Mouse (Mus musculus): ENCODE measurements around the gene Tgds.
"Not testable (repeated sequence)": the region's sequence is repeated elsewhere in the genome, so short reads cannot be mapped to it uniquely, and the experiment has no call there.

The Tgds gene

DNA sequence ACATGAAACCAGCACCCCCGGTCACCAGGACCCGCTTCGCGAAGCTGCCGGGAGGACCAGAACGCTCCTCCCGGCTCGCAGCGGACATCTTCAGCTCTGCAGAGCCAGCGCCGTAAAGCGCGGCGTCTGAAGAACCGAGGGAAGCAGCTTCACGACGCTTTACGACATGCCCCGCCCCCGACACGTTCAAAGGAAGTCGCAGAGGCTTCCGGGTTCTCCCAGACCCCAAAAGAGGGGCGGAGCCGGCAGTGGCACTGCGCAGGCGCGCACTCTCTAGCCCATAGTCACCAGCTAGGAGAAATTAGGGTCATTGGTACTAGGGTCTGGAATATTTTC is at the start of gene Tgds:
Tgds (minus strand) TSS at position 114 of the 336 bp plus-strand sequence.
- peak; percentile 99 for DNase-seq

DNA sequence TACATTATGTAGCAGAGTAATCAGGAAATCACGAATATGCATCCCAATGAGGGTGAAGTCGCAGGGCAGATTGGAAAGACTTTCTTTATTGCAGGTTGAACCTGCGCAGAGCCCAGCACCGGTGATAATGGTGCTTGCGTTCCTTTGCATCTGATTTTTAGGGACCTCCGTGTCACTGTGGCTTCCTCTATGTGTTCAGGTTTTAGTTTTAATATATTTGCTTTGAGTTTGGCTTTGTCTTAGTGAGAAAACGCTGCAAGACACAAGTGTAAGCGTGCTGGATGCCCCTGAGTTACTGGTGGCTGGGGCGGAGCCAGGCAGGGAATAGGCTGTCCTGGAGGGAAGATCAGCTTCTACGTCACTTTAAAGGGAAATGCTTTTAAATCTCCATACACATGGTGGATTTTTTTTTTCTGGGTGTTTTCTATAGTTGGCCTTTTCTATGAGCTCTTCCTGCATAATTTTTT is 48.2 kb upstream of the Tgds start:
- peak; percentile 34 for DNase-seq

DNA sequence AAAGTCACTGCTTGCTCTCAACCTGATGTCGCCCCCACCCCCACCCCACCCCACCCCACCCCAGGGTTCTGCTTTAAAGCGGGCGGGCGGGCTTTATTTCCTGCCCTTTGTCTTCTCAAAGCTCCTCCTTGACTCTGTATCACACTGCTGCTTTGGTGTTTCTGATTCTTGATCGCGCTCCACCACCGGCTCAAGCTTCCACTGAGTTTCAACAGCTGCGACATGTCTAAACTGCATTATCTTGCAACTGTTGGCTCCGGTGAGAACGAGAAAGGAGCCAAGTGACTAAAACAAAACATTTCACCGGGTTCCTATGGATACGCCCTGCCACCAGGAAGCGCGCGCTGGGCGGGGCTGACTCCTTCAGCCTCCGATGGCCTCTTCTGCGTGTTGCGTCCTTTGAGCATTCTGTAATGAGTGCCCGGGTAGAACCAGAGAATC is 47.6 kb upstream of the Tgds start:
- peak; percentile 43 for DNase-seq

DNA sequence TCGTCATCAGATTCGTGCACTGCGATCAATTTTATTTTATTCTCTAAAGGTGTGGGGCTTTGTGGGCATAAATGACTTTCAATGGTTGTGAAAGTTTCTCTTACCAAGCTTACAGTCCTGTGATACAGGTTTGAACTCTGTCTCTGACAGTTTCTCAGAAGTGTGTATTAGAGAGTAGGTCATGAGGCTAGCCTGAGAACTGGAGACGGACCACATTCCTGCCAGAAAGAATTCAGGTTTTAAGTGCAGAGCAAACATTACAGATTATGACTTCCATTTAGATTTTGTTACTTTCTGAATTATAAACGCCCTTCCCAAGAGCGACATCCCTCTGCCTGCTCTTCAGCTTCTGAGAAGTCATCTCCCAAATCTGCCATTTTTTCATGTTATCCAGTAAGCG is 47.1 kb upstream of the Tgds start:
- DNase-seq, result no peak

DNA sequence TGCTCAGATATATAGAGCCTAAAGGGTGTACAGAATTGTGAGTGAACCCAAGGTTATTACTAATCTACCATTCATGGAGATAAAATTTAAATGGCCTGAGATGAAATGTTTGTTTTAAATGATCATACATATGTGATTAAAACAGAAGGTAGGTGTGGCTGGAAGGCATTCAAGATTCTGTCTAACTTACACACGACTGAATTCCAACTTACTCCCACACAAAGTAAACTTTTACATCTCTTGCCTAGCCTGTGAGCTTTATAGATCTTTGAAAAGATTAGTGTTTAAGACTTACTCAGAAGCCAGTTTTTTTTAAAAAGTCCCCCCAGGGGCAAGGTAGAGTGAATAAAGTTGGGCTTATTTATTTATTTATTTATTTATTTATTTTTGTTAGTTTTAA is 46.7 kb upstream of the Tgds start:
- DNase-seq, result no peak

DNA sequence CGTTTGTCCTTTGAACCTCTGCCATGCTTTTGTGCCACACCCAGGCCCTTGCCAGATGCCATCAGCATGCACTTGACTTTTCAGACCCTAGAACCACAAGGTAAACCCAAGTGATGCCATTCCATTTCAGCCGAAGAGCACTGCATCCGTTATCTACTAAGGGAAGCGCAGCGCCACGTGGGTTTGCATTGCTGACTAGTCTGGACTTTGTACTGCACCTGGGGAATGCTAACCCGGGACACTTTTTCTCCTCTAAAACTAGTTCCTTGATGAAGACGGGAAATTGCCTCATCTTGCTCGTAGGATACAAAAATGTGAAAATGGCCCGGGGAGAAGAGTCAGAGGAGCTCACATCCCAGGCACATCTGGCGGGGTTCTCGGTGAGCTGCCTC is 43.1 kb upstream of the Tgds start:
- no peak for DNase-seq

DNA sequence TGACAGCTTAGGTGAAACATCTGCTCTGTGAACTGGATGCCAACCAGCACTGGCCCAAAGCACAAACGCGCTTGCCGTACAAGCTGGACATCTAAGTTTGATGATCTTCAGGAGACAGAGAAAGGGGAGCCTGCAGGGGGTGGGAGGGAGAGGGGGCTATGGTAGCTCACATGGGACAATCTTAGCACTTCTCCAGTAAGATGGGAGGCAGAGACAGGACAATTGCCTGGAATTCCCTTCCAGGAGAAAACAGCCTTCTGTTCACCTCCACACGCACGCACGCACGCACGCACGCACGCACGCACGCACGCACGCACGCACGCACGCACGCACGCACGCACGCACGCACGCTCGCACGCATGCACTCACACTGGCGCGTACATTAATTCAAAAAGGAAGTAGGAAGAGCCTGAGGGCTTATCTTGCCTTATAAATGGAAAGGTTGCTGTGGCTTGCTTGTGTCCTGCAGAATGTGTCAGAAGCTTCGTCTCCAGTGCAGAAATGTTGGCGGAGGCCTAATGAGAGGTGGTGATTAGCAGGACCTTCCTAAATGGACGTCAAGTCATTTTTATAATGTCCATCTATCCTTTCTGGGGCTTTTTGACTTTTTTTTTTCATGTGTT is 42.6 kb upstream of the Tgds start:
- DNase-seq, result no peak

DNA sequence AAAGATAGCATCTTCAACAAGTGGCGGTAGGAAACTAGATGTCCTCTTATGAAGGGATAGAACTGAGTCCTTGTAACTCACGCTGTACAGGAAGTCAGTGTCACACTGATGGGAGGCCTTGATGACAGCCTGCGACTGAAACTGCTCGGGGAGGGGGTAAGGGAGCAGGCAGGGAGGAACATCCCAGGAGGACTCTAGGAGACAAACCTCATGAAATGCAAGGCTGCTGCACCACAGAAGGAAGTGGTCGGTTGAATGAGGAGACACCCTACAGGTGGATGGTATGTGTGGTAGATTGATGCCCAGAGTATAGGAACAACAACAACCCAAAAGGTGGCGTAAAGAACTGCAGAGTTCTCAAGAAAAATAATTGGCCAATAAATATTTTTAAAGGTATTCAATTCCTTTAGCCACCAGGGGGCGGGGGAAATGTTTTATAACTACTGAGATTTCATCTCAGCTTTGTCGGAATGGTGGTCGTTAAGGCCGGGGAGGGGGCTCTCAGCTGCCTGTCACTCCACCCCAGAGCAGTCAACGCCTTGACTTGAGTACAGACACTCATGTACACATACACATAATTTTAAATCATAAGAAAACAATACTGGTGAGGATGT is 41.1 kb upstream of the Tgds start:
- no peak for DNase-seq

DNA sequence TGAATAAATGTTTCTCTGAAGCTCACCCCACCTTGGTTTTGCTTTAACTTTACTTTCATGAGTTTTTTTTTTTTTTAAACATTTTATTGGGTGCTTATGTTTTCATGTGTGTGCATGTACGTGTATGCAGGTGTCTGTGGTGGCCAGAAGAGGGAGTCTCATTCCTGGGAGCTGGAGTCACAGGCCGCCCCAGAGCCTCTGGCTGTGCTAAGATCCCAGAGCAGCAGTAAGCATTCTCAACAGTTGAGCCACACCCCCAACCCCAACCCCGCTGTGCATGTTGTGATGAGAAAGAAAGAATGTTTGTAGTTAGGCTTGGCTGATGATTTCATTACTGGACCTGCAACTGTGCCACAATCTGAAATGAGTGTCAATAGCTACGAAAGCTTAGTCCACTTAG is 36.2 kb upstream of the Tgds start:
- DNase-seq, result no peak

DNA sequence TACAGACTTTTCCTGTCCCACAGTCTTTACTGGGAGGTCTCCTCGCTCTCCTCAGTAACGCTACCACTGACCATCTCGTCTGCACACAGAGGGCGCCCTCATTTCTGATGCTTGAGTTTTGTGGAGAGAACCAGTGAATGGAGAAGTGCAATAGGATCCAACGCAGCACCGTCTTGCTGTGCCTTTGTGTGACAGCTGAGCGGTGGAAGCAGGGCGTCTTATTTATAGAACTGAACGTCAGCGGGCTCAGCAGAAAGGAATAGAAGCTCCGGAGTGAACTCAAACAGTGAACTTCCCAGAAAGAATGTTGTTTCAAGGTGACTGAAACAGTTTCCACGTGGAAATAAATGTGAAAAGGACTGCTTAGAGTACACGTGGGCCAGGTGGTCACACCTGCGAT is 30.1 kb upstream of the Tgds start:
- no peak for DNase-seq

DNA sequence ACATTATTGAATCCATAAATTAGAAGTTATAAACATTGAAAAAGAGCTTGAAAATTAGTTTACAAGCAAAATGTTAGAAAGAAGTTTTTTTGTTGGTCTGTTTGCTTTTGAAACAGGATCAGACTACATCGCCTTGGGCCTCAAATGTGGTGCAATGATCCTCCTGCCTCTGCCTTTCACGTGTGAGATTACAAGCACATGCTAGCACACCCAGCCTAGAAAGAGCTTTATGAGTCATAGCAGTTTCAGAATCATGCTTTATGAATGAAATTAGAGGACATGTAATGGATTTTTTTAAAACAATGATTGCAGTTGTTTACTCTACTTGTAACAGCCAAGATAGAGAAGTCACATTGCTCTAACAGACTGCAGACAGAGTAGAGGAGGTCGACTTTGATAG is 29.2 kb upstream of the Tgds start:
- no peak for DNase-seq

DNA sequence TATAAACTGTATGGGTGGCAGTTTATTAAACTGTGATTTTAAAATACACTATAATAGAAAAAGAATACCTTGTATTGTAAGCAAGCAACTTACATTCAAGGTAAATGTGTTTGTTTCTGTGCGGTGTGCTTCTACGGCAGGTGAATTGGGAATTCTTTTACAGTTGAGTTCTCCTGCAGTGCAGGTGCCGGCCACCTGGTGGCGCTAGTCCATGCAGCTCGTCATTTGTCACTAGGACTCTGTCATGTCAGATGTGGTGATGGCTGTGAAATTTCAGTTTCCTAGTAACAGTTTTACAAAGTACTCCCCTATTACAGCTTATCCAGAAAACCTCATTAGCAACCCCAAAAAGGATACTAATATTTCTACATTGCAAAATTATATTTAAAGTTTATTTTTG is 24.6 kb upstream of the Tgds start:
- DNase-seq, result peak; percentile 28

DNA sequence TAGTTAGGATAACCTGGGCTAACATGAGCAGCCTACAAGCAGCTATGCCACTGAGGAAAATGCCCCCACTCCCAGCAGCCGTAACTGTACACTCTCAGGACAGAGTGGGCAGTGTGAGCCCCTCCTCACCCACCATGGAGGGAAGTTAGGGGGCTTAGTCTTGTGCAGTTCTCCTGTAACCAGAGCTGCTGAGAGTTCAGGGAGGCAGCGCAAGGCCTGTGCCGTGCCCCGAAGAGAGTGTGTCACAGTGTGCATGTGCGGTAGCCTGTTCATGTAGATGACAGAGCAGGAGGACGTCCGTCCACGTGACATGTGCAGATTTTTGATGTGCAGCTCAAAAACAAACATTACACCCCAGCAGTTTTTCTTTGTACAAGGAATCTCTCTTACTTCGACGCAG is 24.2 kb upstream of the Tgds start:
- no peak for DNase-seq

DNA sequence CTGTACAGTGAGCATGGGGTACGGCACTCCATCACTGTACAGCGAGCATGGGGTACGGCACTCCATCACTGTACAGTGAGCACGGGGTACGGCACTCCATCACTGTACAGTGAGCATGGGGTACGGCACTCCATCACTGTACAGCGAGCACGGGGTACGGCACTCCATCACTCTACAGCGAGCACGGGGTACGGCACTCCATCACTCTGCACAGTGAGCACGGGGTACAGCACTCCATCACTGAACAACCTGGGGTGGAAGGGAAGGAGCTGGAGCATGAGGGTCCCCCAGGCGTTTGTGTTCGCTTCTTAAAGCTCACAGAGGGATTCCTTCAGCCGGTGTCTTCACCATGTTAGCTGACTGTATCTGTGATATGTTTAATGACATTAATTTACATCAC is 23.5 kb upstream of the Tgds start:
- DNase-seq, result not testable (repeated sequence)

DNA sequence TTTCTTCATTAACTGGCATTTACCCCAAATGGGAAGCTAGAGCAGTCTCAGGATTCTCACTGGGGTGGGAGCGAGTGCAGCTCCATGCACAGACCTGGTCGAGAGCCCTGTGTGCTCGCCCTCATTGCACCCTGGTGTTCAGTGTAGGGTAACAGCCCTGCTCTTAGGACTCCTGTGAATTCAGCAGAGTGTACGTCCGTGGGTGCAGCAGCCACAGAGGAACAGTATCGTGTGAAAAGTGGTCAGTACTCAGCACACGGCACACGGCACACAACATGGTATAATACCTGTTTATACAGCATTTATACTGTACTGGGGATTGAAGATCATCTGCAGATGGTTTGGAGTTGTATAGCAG is 19.7 kb upstream of the Tgds start:
- no peak for DNase-seq

DNA sequence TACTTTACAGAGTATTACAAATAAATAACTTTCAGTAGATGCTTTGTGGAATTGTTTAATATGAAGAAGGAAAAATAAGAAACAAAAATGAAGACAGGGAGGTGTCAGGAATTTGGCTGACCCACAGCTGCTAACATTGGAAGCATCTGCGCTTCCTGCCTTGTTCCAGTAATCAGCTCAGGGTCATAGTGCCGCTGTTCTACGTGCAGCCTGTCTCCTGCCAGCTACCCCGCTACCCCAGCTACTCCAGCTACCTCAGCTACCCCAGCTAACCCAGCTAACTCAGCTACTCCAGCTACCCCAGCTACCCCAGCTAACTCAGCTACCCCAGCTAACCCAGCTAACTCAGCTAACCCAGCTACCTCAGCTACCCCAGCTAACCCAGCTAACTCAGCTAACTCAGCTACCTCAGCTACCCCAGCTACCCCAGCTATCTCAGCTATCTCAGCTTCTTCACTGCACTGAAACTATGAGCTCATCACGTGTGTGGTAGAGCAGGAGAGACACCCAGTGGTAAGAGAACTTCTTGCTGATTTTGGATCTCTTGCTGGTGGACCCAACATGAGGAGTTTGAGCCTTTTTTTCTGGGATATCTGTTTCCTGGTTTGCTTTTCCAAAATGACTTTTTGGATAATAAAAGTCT is 19.2 kb upstream of the Tgds start:
- DNase-seq, result no peak

DNA sequence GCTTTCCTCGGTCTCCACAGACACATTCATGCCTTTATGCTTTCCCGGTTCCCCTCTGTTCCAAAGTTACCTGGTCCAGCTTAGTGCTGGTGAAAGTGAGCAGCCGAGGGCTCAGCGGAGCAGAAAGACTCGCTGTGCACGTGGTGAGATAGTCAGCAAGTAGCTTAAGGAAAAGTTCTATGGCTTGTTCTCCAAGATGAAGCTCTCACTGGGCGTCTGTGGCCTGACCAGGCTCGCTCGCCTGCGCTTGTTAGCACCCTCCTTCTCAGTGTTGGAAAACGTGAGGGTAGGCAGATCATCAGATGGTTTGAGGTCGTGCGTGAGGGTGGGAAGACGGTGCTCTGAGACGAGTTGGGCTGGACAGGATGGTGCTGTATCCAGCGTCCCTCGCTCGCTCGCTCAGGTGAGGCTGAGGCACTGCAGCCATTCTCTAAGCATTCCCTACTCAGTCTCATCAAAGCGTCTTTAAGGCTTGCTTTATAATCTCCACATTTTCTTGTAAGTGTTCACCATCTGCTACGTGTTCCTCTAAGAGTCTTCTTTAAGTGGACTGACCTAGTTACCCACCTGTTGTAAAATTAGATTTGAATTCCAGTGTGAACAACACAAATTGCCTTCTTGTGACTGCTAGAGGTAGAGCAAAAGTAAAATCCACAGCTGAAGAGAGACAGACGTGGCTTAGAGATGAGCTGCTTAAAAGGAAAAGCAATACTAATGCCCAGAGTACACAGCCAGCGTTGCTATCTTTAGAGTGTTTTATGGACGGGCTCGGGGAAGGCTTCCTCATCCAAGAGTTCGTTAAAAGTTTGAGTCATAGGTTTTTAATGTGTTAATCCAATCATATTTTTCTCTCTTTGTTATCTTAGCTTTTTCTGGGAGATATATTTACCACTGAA is 18.3 kb upstream of the Tgds start:
- no peak for DNase-seq

DNA sequence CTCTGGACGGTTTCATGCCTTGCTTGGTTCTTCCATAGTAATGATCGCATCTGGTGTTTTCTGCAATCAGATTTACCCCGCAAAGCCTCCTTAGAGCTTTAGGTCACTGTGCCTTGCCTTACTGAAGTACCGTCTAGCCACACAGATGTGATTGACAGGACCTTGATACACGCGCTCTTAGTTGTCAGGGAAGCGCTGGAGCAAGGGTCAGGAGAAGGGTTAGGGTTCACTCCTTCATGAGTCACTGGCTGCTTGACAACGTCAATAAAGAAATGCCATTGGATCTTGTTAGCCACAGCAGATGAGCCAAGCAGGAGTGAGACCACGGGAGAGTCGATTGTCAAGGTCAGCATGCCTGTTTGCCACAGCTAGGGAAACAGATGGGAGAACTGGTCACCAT is 16.0 kb upstream of the Tgds start:
- no peak for DNase-seq

DNA sequence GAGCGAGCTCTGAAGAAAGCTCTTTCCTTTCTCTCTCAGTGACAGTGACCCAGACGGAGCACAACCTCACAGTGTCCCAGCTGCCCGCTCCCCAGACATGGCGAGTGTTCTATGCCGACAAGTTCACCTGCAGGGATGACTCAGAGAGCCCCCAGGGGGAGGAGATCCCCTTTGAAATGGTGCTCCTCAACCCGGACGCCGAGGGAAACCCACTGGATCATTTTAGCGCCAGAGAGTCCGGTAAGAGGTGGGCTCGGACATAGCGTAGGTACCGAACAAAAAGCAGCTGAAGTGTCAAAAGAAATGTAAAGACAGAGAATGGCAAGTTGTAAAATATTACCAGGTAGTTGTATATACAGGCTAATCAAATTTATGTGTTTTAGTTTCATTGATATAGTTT is 15.5 kb upstream of the Tgds start:
- DNase-seq, result no peak

DNA sequence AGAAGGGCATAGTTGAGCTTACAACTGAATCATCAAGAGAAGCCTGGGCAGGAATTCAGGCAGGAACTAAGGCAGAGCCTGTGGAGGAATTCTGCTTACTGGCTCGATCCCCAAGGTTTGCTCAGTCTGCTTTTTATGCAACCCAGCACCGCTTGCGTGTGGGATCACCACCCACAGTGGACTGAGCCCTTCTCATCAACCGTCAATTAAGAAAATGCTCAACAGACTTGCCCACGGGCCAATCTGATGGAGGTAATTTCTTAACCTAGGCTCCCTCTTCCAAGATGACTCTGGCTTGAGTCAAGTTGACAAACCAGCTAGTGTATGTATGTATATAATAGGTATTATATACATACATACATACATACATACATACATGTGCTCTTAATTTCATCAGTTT is 9.7 kb upstream of the Tgds start:
- DNase-seq, result no peak

DNA sequence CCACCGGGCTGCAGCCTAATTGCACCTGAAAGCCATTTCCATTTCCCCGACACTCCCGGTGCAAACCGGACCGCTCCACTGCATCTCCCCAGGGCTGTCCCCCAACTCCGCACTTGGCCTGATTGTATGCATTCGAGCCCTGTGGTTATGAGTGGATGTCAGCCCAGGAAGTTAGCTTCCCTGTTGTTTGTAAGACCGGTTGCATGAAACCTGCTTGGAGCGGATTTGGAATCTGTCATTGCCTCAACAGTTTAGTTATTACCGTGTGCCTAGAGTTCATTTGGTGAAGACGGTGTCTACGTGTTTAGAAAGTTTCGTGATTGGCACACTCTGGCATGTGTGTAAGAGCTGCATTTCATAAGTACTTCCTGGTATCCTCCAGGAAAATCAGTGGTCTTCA is 4.9 kb upstream of the Tgds start:
- DNase-seq, result no peak

DNA sequence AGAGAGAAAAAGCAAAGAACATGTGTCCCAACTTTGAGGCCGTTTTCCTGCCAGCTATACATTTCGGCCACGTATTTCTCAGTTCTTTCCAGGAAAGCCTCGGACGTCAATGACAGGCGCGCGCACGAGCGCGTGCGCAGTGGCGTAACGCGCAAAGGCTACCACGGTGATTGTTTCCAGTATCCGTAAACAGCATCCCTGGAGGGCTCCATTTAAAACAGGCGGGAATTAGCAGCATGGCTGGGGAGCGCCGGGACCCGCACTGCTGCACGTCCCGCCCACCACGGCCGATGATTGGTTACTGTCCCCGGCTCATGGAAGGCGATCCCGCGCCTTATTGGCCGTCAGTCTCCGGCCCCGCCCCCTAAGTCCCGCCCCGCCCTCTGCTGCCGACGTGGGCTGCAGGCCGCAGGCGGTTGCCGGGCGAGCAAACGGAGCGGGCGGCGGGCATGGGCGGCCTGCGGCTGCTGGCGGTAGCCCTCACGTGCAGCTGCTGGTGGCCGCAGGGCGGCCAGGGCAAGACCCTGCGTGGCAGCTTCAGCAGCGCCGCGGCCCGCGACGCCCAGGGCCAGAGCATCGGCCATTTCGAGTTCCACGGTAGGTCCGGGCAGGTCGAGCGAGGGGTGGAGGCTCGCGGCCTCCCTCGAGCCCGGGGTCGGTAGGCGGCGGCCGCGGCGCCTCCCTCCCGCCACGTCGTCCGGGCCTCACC is 4.3 kb upstream of the Tgds start, which contains the start of gene Gpr180:
Gpr180 (plus strand) TSS at position 415 of the 709 bp plus-strand sequence.
- peak; percentile 96 for DNase-seq
